Mouse (Mus musculus) c-Kit-positive CD71-negative TER-119-negative erythroid progenitor cells, embryonic 14.5 days (primary cell): ENCODE results near the gene Cbx6.
"Not testable (repeated sequence)": the region's sequence is repeated elsewhere in the genome, so short reads cannot be mapped to it uniquely, and the experiment has no call there.

Experiments
- DNase-seq: peaks from one replicate; pipeline ENCODE4 v3.0.0-alpha.2; 2013; ENCODE audit warnings: low read depth

Cbx6 gene

GRCm38 (mm10) chr15:79830388-79830787 lies 4.1 kb downstream of the Cbx6 start:
- peak; percentile 83 for DNase-seq

DNA sequence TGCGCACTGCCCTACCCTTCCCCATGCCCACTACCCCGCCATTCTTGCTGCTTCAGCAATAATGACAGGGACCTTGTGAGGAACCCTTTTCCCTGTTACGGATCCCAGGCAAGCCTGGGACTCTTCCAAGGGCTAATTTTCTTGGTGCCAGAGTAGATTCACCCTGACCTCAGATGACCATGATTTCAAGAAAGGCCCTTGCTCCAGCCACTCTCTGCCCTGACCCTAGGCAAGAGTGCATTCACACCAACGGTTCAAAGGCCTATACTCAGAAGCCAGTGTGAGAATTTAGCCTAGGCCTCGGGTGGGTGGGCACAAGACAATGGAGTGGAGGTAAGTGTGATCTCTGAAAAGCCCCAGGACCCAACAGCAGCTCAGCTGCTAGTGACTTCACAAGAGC lies 5.1 kb downstream of the Cbx6 start:
- DNase-seq = no peak

DNA sequence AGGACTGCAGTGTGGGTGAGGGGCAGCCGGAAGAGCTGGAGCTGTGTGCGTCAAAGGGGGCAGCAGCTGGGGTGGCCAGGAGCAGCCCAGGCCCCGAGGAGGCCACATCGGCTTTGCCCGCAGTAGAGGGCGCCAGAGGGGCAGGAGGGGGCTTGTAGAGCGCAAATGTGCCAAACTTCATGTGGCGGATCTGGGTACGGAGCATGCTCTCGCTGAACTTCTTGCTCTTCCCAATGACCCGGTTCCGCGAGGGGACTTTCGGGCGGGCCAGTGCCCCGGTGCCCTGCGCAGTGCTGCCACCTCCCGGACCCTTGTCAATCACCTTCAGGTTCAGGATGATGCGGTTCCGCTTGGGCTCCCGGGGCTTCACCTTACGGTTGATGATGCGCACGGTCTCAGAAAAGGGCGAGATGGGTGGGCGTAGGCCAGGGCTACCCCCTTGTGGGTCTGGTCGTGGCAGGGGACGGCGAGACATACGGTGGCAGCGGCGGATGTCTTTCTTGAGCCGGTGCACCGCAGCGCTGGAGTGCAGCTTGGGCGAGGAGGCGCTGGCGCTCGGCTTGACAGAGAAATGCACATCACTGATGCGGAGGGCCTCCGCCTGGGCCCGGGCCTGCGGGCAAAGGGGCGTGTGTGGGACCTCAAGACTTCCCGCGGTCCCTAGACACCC lies 6.0 kb downstream of the Cbx6 start:
- no peak for DNase-seq

DNA sequence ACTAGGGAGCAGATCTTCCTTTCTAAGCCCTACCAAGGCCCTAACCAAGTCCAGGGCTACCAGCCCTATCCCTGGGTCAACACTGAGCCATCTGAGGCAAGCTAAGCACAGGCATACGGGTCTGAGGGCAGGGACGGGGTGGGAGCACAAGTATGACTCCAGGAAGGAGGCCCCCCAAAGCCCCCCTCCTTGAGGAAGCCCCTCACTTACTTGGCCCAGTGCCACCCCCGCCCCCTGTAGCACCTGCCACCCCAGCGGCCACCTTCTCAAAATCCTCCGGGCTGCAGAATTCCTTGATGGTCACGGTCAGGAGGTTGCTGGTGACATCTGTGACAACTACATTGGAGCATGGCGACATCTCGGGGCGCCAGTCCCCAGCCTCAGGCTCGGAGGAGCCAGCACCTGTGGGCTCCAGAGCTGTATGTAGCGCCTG lies 6.7 kb downstream of the Cbx6 start:
- DNase-seq = no peak

DNA sequence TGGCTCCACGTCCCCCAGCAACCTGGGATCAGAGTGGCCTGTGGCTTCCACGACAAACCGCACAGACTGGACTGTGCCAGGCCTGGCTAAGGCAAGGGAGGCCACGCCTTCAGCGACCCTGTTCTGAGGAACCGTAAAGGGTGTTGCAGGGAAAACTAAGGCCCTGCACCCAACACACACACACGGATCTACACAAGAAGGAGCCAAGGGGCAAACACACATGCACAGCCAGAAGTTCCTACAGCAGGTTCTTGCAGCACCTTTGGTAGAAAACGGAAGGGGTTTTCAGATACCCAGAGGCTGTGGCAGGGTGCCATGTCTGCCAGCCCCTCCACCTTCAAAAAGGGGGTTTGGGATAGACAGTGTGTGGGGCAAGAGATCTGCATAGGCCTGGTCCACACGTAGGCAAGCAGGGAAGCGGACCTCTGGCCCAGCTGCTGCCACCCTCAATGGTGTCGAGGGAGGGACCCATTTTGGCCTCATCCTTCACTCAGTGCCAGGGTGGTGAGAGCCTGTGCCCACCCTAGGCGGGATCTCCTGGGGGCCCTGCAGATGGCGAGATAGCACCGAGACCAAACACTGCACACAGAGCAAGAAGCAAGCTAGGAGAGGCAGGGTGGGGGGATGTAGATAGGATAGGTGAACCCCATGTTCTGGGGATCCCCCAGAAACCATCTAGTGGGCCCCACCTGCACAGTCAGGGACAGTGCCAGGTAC lies 7.3 kb downstream of the Cbx6 start:
- DNase-seq = no peak

GRCm38 (mm10) chr15:79826221-79826935 lies 8.1 kb downstream of the Cbx6 start:
- DNase-seq = no peak

- no peak for DNase-seq
Observed at GRCm38 (mm10) chr15:79825146-79825825, 9.2 kb downstream of the Cbx6 start.

- DNase-seq = no peak
Observed at GRCm38 (mm10) chr15:79823588-79824280, 10.8 kb downstream of the Cbx6 start.

DNA sequence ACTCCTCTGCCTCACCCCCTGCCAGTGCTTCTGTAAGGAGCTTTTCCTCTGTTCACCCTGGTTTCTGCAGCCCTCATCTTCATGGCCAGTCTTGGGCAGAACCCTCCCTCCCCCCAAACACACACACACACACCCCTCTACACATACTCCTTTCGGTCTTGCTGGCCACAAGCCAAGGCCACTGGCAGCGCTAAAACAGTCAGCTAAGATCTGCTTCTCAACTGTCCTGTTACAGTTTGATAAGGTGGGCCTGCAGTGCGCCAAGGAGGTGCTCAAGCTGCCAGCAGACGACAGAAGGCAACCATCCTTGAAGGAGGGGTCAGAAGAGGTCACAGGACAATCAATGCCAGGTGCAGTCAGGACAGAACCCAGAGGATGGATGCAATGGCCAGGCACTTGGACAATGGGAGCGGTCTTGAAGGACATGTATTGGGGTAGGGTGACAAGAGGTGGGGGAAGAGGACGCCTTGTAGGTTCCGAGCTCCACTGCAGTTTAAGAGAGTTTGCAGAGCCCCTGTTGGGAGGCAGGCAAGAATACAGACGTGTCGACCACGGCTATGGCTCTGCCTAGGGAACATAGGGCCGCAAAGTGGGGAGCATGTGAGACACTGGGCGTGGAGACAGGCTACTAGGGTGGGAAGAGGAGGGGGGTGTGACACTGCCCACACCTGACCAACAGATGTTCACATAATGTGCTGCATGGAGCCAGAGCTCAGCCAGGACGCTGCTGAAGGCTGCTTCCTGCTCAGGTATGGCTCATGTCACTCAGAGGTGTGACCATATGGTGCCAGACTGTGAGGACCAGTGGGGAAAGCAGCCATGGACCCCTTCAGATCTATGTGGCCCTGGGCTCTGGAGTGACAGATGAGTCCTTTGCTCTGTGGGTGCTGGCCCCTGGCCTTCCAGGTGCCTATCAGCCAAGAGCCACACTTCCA lies 12.0 kb downstream of the Cbx6 start:
- no peak for DNase-seq

- no peak for DNase-seq
Observed at GRCm38 (mm10) chr15:79818325-79818724, 16.2 kb downstream of the Cbx6 start.

DNA sequence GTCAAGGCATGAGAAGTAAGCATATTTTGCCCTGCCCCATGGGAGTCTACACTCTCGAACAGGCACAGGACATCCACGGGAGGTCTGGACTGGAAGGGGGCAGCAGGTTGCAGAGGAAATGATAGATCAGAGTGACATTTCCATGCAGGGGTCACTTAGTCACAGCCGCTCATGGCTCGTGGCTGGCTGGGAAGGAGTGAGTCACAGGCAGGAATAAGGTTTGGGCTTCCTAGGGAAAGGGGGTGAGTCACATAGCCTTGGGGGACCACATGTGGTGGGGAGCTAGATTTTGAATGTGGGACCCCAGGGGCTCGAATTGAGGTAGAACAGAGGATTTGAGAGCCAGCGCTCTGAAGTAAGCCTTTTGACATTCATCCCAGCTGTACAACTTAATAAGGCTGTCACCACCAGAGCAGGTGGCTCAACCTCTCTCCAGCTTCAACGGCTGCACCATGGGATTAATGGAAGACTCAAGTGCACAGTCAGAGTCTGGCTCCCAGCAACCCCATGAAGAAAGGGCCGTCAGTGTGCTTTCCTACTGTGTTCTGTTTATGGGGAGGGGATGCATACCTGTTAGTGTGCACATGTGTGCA lies 20.7 kb downstream of the Cbx6 start:
- DNase-seq = no peak

DNA sequence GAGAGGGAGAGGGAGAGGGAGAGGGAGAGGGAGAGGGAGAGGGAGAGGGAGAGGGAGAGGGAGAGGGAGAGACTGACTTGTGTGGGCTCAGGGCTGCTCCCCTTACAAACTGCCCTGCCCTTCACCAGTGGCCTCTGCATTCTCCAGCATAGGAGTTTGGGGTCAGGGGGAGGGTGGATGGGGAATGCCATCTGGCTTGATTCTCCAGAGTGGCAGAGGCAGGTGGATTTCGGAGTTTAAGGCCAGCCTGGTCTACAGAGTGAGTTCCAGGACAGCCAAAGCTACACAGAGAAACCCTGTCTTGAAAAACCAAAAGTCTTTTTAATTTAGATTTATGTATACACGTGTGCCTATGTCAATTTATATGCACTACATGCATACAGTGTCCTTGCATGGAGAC lies 21.6 kb downstream of the Cbx6 start:
- DNase-seq = not testable (repeated sequence)

DNA sequence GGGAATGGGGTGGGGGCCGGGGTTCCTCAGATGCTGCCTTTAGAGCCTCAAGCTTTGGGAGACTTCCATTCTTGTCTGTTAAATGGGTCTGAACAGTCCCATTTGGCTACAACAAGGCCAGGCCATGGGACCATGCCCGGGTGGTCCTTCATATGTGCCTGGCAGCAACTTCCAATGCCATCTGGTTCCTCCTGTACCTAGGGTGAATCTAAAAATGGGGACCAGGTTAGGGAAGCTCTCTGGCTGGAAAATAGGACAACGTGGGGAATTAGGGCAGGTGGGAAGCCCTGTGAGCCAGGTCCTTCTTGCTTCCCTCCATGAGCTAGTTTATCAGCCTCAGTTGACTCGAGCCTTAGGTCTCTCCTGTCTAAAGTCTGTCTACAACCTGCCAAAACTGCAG lies 23.5 kb downstream of the Cbx6 start:
- no peak for DNase-seq

DNA sequence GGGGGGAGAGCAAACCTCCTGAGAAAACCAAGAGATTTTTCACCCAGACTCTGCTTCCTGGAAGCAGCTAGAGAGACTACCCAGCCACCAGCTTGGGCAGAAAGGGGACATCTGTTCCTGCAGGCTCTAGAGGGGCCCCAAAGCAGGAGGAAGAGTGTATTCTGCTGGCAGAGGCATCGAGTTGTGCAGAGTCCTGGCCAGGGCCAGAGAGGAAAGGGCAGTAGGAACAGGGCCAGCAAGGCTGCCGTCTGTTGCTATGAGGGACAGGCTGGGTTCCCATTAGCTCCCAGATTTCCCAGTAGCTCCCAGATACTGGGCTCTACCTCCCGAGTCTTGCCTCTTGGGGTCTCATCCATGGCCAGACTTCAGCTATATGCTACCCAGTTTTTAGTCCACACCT lies 24.4 kb downstream of the Cbx6 start:
- DNase-seq = no peak

DNA sequence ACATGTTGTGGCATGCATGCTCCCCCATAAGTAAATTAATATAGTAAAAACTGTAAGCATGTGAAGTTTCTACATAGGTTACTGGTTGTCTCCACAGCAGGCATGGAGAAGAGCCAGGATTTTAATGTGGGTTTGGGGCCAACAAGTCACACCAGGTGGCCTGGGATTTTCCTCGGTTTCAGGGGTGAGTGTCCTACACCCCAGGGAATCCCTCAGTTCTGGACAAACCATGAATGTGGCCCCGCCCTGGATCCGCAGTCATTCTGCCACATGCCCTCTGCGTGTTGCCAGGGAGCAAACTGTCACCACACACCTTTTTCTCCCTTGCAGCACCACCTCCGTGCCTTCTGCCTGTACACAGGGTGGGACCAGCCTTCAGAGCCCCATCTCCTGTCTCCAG lies 25.8 kb downstream of the Cbx6 start:
- DNase-seq = no peak

GRCm38 (mm10) chr15:79808114-79808513 lies 26.4 kb downstream of the Cbx6 start:
- DNase-seq = peak; percentile 67

- no peak for DNase-seq
Observed at GRCm38 (mm10) chr15:79807050-79807449, 27.4 kb downstream of the Cbx6 start.

GRCm38 (mm10) chr15:79805246-79805645 lies 29.2 kb downstream of the Cbx6 start:
- no peak for DNase-seq

DNA sequence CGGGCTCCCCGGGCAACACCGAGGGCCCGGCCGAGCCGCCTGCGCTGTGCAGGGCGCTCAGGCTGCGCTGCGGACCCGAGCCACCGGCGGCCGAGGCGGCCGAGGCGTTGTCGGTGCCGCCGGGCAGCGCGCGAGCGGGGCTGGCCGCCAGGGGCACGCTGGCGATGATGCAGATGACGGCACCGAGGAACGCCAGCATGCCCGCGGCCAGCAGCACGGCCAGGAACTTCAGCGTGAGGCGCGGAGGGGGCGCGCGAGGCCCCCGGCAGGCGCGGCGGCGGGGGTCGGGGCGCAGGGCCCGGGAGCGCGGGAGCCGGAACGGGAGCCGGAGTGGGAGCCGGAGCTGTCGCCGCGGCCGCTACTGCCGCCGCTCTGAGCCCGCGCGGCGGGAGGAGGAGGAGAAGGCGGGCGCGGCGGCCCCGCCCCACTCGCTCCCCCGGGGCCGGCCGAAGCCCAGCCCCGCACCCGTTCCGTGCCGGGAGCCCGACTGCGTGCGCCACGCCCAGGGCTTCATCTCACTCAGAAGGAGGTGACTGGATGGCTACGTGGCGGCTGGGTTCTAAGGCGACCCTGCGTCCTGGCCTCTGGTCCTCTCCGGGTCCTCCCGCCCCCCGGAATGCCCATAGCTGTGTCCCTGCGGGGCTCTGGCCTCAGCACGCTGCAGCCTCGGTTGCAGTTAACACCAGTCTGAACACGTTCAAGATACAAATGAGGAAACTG lies 30.0 kb downstream of the Cbx6 start, which contains the start of gene Nptxr:
Gene Nptxr, minus strand, starts transcription at position 415 of the 720 bp plus-strand sequence.
- DNase-seq = no peak
